Mouse (Mus musculus): ENCODE data around the gene Nr1h3. TPM values are rescaled to one million over a fixed set of nuclear protein-coding genes. Genes with fewer than 3 reads are reported as not detected.

Gene Nr1h3
- total and polyA plus RNA-seq, 3 experiments, result 0.27 to 0.38 TPM; not detected in 1

GRCm38 (mm10) chr2:91152885-91153377, 49.7 kb downstream of the Nr1h3 start:
- Histone ChIP-seq H3K27me3 (ENCODE audit: insufficient read depth, low read length) (no peaks in the 10 kb centered on the region), H3K9me3 (replicated peaks) (no peaks in the 10 kb centered on the region), H3K4me3 (ENCODE audit: low read depth, low read length) (no peak overlapping the region), H3K4me1 (ENCODE audit: insufficient read depth, low read depth, low read length) (no peaks in the 10 kb centered on the region), H3K36me3 (replicated peaks) (peaks cover 78% of the 10 kb centered on the region)
- TF ChIP-seq TAL1 (conservative IDR thresholded peaks at IDR 0.05; ENCODE audit: low read depth, low read length), result no peak
- TF ChIP-seq CTCF (IDR thresholded peaks at IDR 0.05; ENCODE audit: low read depth, low read length), result no peak
- TF ChIP-seq GATA1 (IDR thresholded peaks at IDR 0.05; ENCODE audit: borderline replicate concordance, low read length), result no peak
- TF ChIP-seq POLR2AphosphoS5 (IDR thresholded peaks at IDR 0.05; ENCODE audit: insufficient replicate concordance, low read depth, low read length), result no peak
- no peak for TF ChIP-seq GATA2 (IDR thresholded peaks at IDR 0.05; ENCODE audit: borderline replicate concordance, low read depth, low read length)
- ATAC-seq (ENCODE audit: extremely low read depth, insufficient number of reproducible peaks, low FRiP score, poor library complexity, severe bottlenecking), result no peak
- no peak for DNase-seq (ENCODE audit: low spot score)

GRCm38 (mm10) chr2:91151331-91151730, 51.3 kb downstream of the Nr1h3 start:
- peaks cover 74% of the 10 kb centered on the region for H3K36me3 ChIP-seq (replicated peaks)

GRCm38 (mm10) chr2:91148101-91148500, 54.5 kb downstream of the Nr1h3 start:
- peaks cover 68% of the 10 kb centered on the region for H3K36me3 ChIP-seq (replicated peaks)
- DNase-seq (ENCODE audit: low spot score) (no peak), ATAC-seq (ENCODE audit: extremely low read depth, insufficient number of reproducible peaks, low FRiP score, poor library complexity, severe bottlenecking) (no peak)
- H3K4me1 ChIP-seq (ENCODE audit: insufficient read depth, low read depth, low read length), result no peaks in the 10 kb centered on the region
- H3K9me3 ChIP-seq (replicated peaks), result no peaks in the 10 kb centered on the region
- H3K27me3 ChIP-seq (ENCODE audit: insufficient read depth, low read length), result no peaks in the 10 kb centered on the region
- TF ChIP-seq GATA1 (IDR thresholded peaks at IDR 0.05; ENCODE audit: borderline replicate concordance, low read length), result no peak
- no peak for TF ChIP-seq GATA2 (IDR thresholded peaks at IDR 0.05; ENCODE audit: borderline replicate concordance, low read depth, low read length)
- TF ChIP-seq TAL1 (conservative IDR thresholded peaks at IDR 0.05; ENCODE audit: low read depth, low read length), result no peak
- no peak for TF ChIP-seq POLR2AphosphoS5 (IDR thresholded peaks at IDR 0.05; ENCODE audit: insufficient replicate concordance, low read depth, low read length)
- TF ChIP-seq CTCF (IDR thresholded peaks at IDR 0.05; ENCODE audit: low read depth, low read length), result no peak
- no peak overlapping the region for H3K4me3 ChIP-seq (ENCODE audit: low read depth, low read length)

More at GRCm38 (mm10) chr2:91151331-91151730, 51.3 kb downstream of the Nr1h3 start:
- Histone ChIP-seq H3K9me3 (replicated peaks) (no peaks in the 10 kb centered on the region), H3K27me3 (ENCODE audit: insufficient read depth, low read length) (no peaks in the 10 kb centered on the region), H3K4me3 (ENCODE audit: low read depth, low read length) (no peak overlapping the region), H3K4me1 (ENCODE audit: insufficient read depth, low read depth, low read length) (no peaks in the 10 kb centered on the region)
- TF ChIP-seq POLR2AphosphoS5 (IDR thresholded peaks at IDR 0.05; ENCODE audit: insufficient replicate concordance, low read depth, low read length) (no peak), TAL1 (conservative IDR thresholded peaks at IDR 0.05; ENCODE audit: low read depth, low read length) (no peak), GATA1 (IDR thresholded peaks at IDR 0.05; ENCODE audit: borderline replicate concordance, low read length) (no peak), GATA2 (IDR thresholded peaks at IDR 0.05; ENCODE audit: borderline replicate concordance, low read depth, low read length) (no peak), CTCF (IDR thresholded peaks at IDR 0.05; ENCODE audit: low read depth, low read length) (no peak)
- no peak for ATAC-seq (ENCODE audit: extremely low read depth, insufficient number of reproducible peaks, low FRiP score, poor library complexity, severe bottlenecking)
- DNase-seq (ENCODE audit: low spot score), result no peak

- no peak for ATAC-seq (ENCODE audit: extremely low read depth, insufficient number of reproducible peaks, low FRiP score, poor library complexity, severe bottlenecking)
- no peak for TF ChIP-seq TAL1 (conservative IDR thresholded peaks at IDR 0.05; ENCODE audit: low read depth, low read length)
- H3K36me3 ChIP-seq (replicated peaks), result peaks cover 80% of the 10 kb centered on the region
- no peaks in the 10 kb centered on the region for H3K4me1 ChIP-seq (ENCODE audit: insufficient read depth, low read depth, low read length)
- H3K27me3 ChIP-seq (ENCODE audit: insufficient read depth, low read length), result no peaks in the 10 kb centered on the region
- no peak overlapping the region for H3K4me3 ChIP-seq (ENCODE audit: low read depth, low read length)
- no peak for DNase-seq (ENCODE audit: low spot score)
- no peaks in the 10 kb centered on the region for H3K9me3 ChIP-seq (replicated peaks)
Measured at GRCm38 (mm10) chr2:91143401-91143800, 59.2 kb downstream of the Nr1h3 start.

GRCm38 (mm10) chr2:91142920-91143319, 59.7 kb downstream of the Nr1h3 start:
- H3K9me3 ChIP-seq (replicated peaks), result no peaks in the 10 kb centered on the region
- no peak for DNase-seq (ENCODE audit: low spot score)
- no peak for ATAC-seq (ENCODE audit: extremely low read depth, insufficient number of reproducible peaks, low FRiP score, poor library complexity, severe bottlenecking)
- H3K27me3 ChIP-seq (ENCODE audit: insufficient read depth, low read length), result no peaks in the 10 kb centered on the region
- peaks cover 85% of the 10 kb centered on the region for H3K36me3 ChIP-seq (replicated peaks)
- no peak for TF ChIP-seq TAL1 (conservative IDR thresholded peaks at IDR 0.05; ENCODE audit: low read depth, low read length)
- TF ChIP-seq GATA1 (IDR thresholded peaks at IDR 0.05; ENCODE audit: borderline replicate concordance, low read length), result no peak
- TF ChIP-seq CTCF (IDR thresholded peaks at IDR 0.05; ENCODE audit: low read depth, low read length), result no peak
- no peak for TF ChIP-seq POLR2AphosphoS5 (IDR thresholded peaks at IDR 0.05; ENCODE audit: insufficient replicate concordance, low read depth, low read length)
- TF ChIP-seq GATA2 (IDR thresholded peaks at IDR 0.05; ENCODE audit: borderline replicate concordance, low read depth, low read length), result no peak
- H3K4me3 ChIP-seq (ENCODE audit: low read depth, low read length), result no peak overlapping the region
- no peaks in the 10 kb centered on the region for H3K4me1 ChIP-seq (ENCODE audit: insufficient read depth, low read depth, low read length)

GRCm38 (mm10) chr2:91139764-91140163, 62.9 kb downstream of the Nr1h3 start:
- peaks cover 88% of the 10 kb centered on the region for H3K36me3 ChIP-seq (replicated peaks)

More at GRCm38 (mm10) chr2:91139764-91140163, 62.9 kb downstream of the Nr1h3 start:
- TF ChIP-seq GATA1 (IDR thresholded peaks at IDR 0.05; ENCODE audit: borderline replicate concordance, low read length) (no peak), GATA2 (IDR thresholded peaks at IDR 0.05; ENCODE audit: borderline replicate concordance, low read depth, low read length) (no peak), TAL1 (conservative IDR thresholded peaks at IDR 0.05; ENCODE audit: low read depth, low read length) (no peak), POLR2AphosphoS5 (IDR thresholded peaks at IDR 0.05; ENCODE audit: insufficient replicate concordance, low read depth, low read length) (no peak)
- Histone ChIP-seq H3K27me3 (ENCODE audit: insufficient read depth, low read length) (no peaks in the 10 kb centered on the region), H3K4me1 (ENCODE audit: insufficient read depth, low read depth, low read length) (no peaks in the 10 kb centered on the region), H3K4me3 (ENCODE audit: low read depth, low read length) (no peak overlapping the region), H3K9me3 (replicated peaks) (no peaks in the 10 kb centered on the region)
- ATAC-seq (ENCODE audit: extremely low read depth, insufficient number of reproducible peaks, low FRiP score, poor library complexity, severe bottlenecking) (no peak), DNase-seq (ENCODE audit: low spot score) (no peak)

All from G1E (cell line).